Comparison of ENCODE assay signal across 10 mouse cellular contexts in genomic region chr2:152694708-152695107, GRCm38 (mm10). TPM values are rescaled to one million over a fixed set of nuclear protein-coding genes. Genes with fewer than 3 reads are reported as not detected.
A peak's percentile ranks its signal among the peaks of the same experiment; 100 is the strongest.
DNase-seq lines count a peak whose midpoint lies in the region; ATAC-seq lines count a peak whose summit lies in the region.
"Had no signal": no experiment of that assay in that cellular context is flagged by ENCODE, and none has a peak within 500 bp of the region (broad histone marks: within the 10 kb centered on the region; RNA-seq: fewer than 3 reads in every experiment).

No protein-coding gene starts in this region.

- no peak for ATAC-seq in heart, embryonic 12.5 days (ENCODE audit: insufficient number of reproducible peaks, low FRiP score)
- no peak for ATAC-seq in heart, embryonic 14.5 days (ENCODE audit: insufficient number of reproducible peaks, insufficient read depth, low FRiP score, low read depth)
- no peak for ATAC-seq in hindbrain, embryonic 16.5 days
- no peak for ATAC-seq in midbrain, embryonic 14.5 days (ENCODE audit: low FRiP score, low TSS enrichment)

- peak overlapping the region; percentile 54; the same call in 1 of the 2 replicates for H3K9ac ChIP-seq in heart, embryonic 12.5 days
- H3K9ac ChIP-seq in heart, embryonic 14.5 days (ENCODE audit: low read length) = peak overlapping the region; percentile 47; the same call in 1 of the 2 replicates
- no peak overlapping the region for H3K9ac ChIP-seq in hindbrain, embryonic 16.5 days (ENCODE audit: low read depth, low read length)
- no peak overlapping the region for H3K9ac ChIP-seq in midbrain, embryonic 14.5 days (replicated peaks; ENCODE audit: low read length)

- no peaks in the 10 kb centered on the region for H3K9me3 ChIP-seq in heart, embryonic 12.5 days (replicated peaks)
- H3K9me3 ChIP-seq in heart, embryonic 10.5 days = no peaks in the 10 kb centered on the region
- H3K9me3 ChIP-seq in heart, embryonic 14.5 days (ENCODE audit: control insufficient read depth, low read length) = no peaks in the 10 kb centered on the region
- H3K9me3 ChIP-seq in hindbrain, embryonic 16.5 days (ENCODE audit: control insufficient read depth, low read length) = no peaks in the 10 kb centered on the region
- no peaks in the 10 kb centered on the region for H3K9me3 ChIP-seq in midbrain, embryonic 14.5 days (ENCODE audit: control insufficient read depth, low read length)
- H3K9me3 ChIP-seq: limb, embryonic 10.5 days had no signal

- WGBS in heart, embryonic 12.5 days = 62% methylated on average over 7 of the region's 7 CpGs
- WGBS in heart, embryonic 10.5 days = 75% methylated on average over 7 of the region's 7 CpGs
- 54% methylated on average over 7 of the region's 7 CpGs for WGBS in heart, embryonic 14.5 days
- 75% methylated on average over 7 of the region's 7 CpGs for WGBS in hindbrain, embryonic 16.5 days
- WGBS in midbrain, embryonic 14.5 days = 86% methylated on average over 7 of the region's 7 CpGs

- 0 out of 2 replicates have a peak overlapping the region, but pooled peaks have one; percentile 7 for H3K27ac ChIP-seq in heart, embryonic 12.5 days (ENCODE audit: poor library complexity, severe bottlenecking)
- H3K27ac ChIP-seq in heart, embryonic 10.5 days = no peak overlapping the region
- 0 out of 4 replicates have a peak overlapping the region, but pooled peaks of 1 of the 2 experiments have one; percentile 6 for H3K27ac ChIP-seq in heart, embryonic 14.5 days (replicated peaks in 1 of 2; ENCODE audit: control insufficient read depth in 1 of 2, insufficient read depth in 1 of 2, low read depth in 2 of 2, low read length in 2 of 2)
- no peak overlapping the region for H3K27ac ChIP-seq in hindbrain, embryonic 16.5 days (ENCODE audit: low read depth, low read length)
- H3K27ac ChIP-seq in midbrain, embryonic 14.5 days (replicated peaks; ENCODE audit: low read depth, low read length) = no peak overlapping the region
- H3K27ac ChIP-seq: limb, embryonic 10.5 days had no signal

- no peak overlapping the region for H3K4me3 ChIP-seq in heart, embryonic 12.5 days
- H3K4me3 ChIP-seq in heart, embryonic 10.5 days = no peak overlapping the region
- no peak overlapping the region for H3K4me3 ChIP-seq in heart, embryonic 14.5 days (ENCODE audit: control insufficient read depth in 1 of 2, insufficient read depth in 1 of 2, low read depth in 1 of 2, low read length in 2 of 2)
- no peak overlapping the region for H3K4me3 ChIP-seq in hindbrain, embryonic 16.5 days (ENCODE audit: low read length)
- no peak overlapping the region for H3K4me3 ChIP-seq in midbrain, embryonic 14.5 days (replicated peaks; ENCODE audit: low read depth, low read length)
- H3K4me3 ChIP-seq: limb, embryonic 10.5 days had no signal

- no peaks in the 10 kb centered on the region for H3K27me3 ChIP-seq in heart, embryonic 12.5 days (replicated peaks)
- no peaks in the 10 kb centered on the region for H3K27me3 ChIP-seq in heart, embryonic 10.5 days (ENCODE audit: insufficient read depth, poor library complexity, severe bottlenecking)
- H3K27me3 ChIP-seq in heart, embryonic 14.5 days (ENCODE audit: control insufficient read depth, insufficient read depth, low read length) = no peaks in the 10 kb centered on the region
- H3K27me3 ChIP-seq in hindbrain, embryonic 16.5 days (replicated peaks; ENCODE audit: control insufficient read depth, insufficient read depth, low read length) = no peaks in the 10 kb centered on the region
- H3K27me3 ChIP-seq in midbrain, embryonic 14.5 days (ENCODE audit: control insufficient read depth, insufficient read depth, low read length) = no peaks in the 10 kb centered on the region

- peaks cover 22% of the 10 kb centered on the region for H3K4me1 ChIP-seq in heart, embryonic 12.5 days (replicated peaks)
- H3K4me1 ChIP-seq in heart, embryonic 10.5 days = peaks cover 29% of the 10 kb centered on the region
- H3K4me1 ChIP-seq in heart, embryonic 14.5 days (ENCODE audit: control insufficient read depth in 2 of 2, insufficient read depth in 2 of 2, low read length in 2 of 2) = peaks cover 4 to 19% of the 10 kb centered on the region in 2 experiments; a peak in 2 of 4 replicates
- H3K4me1 ChIP-seq in hindbrain, embryonic 16.5 days (ENCODE audit: control insufficient read depth, insufficient read depth, low read depth, low read length) = peaks cover 8% of the 10 kb centered on the region
- H3K4me1 ChIP-seq in midbrain, embryonic 14.5 days (ENCODE audit: control insufficient read depth, insufficient read depth, low read length) = no peaks in the 10 kb centered on the region

- H3K36me3 ChIP-seq in heart, embryonic 12.5 days = peaks cover 59% of the 10 kb centered on the region
- H3K36me3 ChIP-seq in heart, embryonic 10.5 days = peaks cover 52% of the 10 kb centered on the region
- H3K36me3 ChIP-seq in heart, embryonic 14.5 days (ENCODE audit: control insufficient read depth, insufficient read depth, low read length) = peaks cover 70% of the 10 kb centered on the region
- peaks cover 16% of the 10 kb centered on the region for H3K36me3 ChIP-seq in hindbrain, embryonic 16.5 days (ENCODE audit: control insufficient read depth, insufficient read depth, low read length)
- H3K36me3 ChIP-seq in midbrain, embryonic 14.5 days (ENCODE audit: control insufficient read depth, insufficient read depth, low read length) = peaks cover 71% of the 10 kb centered on the region

- no peak overlapping the region for H3K4me2 ChIP-seq in heart, embryonic 12.5 days
- H3K4me2 ChIP-seq in heart, embryonic 14.5 days (ENCODE audit: low read length) = no peak overlapping the region
- no peak overlapping the region for H3K4me2 ChIP-seq in hindbrain, embryonic 16.5 days (ENCODE audit: low read length)
- no peak overlapping the region for H3K4me2 ChIP-seq in midbrain, embryonic 14.5 days (ENCODE audit: low read length)

- no peak for DNase-seq in heart, embryonic 10.5 days (ENCODE audit: low spot score)
- DNase-seq in adrenal gland, adult 8-10 months = peak; percentile 79
- DNase-seq in lung, postnatal 10 days = peak; percentile 86
- DNase-seq in thymus, adult 18-20 months = no peak
- DNase-seq in midbrain, embryonic 14.5 days = no peak
- DNase-seq: thymus, postnatal 4 days had no signal

RNA-seq across cellular contexts. Expression of gene Mcts2, which starts 7.9 kb away (rescaled TPM):
- polyA plus RNA-seq in heart, embryonic 12.5 days (2016; fragmentation: Nextera tagmentation; extraction: Ambion mirVana) = 23.1 and 25.2 TPM in 2 replicates
- 28.0 and 33.2 TPM in 2 replicates for polyA plus RNA-seq in heart, embryonic 10.5 days (2016; fragmentation: Nextera tagmentation; extraction: Ambion mirVana)
- total RNA-seq in adrenal gland, adult 8-10 months (2022) = 10 to 100 TPM; 28.1 to 32.3 (median 29.7) TPM
- polyA plus RNA-seq in heart, embryonic 14.5 days (2014; fragmentation: Nextera tagmentation; extraction: Ambion mirVana) = 20.8 and 25.6 TPM in 2 replicates
- 32.2 and 36.7 TPM in 2 replicates for polyA plus RNA-seq in hindbrain, embryonic 16.5 days (2015; fragmentation: Nextera tagmentation; extraction: Ambion mirVana)
- 39.9 and 41.4 TPM in 2 replicates for polyA plus RNA-seq in midbrain, embryonic 14.5 days (2014; fragmentation: Nextera tagmentation; extraction: Ambion mirVana)

RNA-seq across cellular contexts. Expression of gene H13, which starts 25.4 kb away (rescaled TPM):
- 87.5 and 91.9 TPM in 2 replicates for polyA plus RNA-seq in heart, embryonic 12.5 days (2016; fragmentation: Nextera tagmentation; extraction: Ambion mirVana)
- polyA plus RNA-seq in heart, embryonic 10.5 days (2016; fragmentation: Nextera tagmentation; extraction: Ambion mirVana) = 84.1 and 103 TPM in 2 replicates
- 100 to 1,000 TPM; 162 to 222 (median 201) TPM for total RNA-seq in adrenal gland, adult 8-10 months (2022)
- 70.6 and 74.6 TPM in 2 replicates for polyA plus RNA-seq in heart, embryonic 14.5 days (2014; fragmentation: Nextera tagmentation; extraction: Ambion mirVana)
- polyA plus RNA-seq in hindbrain, embryonic 16.5 days (2015; fragmentation: Nextera tagmentation; extraction: Ambion mirVana) = 172 and 178 TPM in 2 replicates
- 177 and 184 TPM in 2 replicates for polyA plus RNA-seq in midbrain, embryonic 14.5 days (2014; fragmentation: Nextera tagmentation; extraction: Ambion mirVana)

RNA-seq across cellular contexts. Expression of gene Id1, which starts 41.3 kb away (rescaled TPM):
- polyA plus RNA-seq in heart, embryonic 12.5 days (2016; fragmentation: Nextera tagmentation; extraction: Ambion mirVana) = 87.7 and 90.9 TPM in 2 replicates
- polyA plus RNA-seq in heart, embryonic 10.5 days (2016; fragmentation: Nextera tagmentation; extraction: Ambion mirVana) = 92.5 and 124 TPM in 2 replicates
- 10 to 100 TPM; 38.9 to 74.3 (median 55.1) TPM for total RNA-seq in adrenal gland, adult 8-10 months (2022)
- polyA plus RNA-seq in heart, embryonic 14.5 days (2014; fragmentation: Nextera tagmentation; extraction: Ambion mirVana) = 56.8 and 61.1 TPM in 2 replicates
- 56.8 and 68.4 TPM in 2 replicates for polyA plus RNA-seq in hindbrain, embryonic 16.5 days (2015; fragmentation: Nextera tagmentation; extraction: Ambion mirVana)
- 33.5 and 38.8 TPM in 2 replicates for polyA plus RNA-seq in midbrain, embryonic 14.5 days (2014; fragmentation: Nextera tagmentation; extraction: Ambion mirVana)

RNA-seq across cellular contexts. Expression of gene Cox4i2, which starts 59.3 kb away (rescaled TPM):
- polyA plus RNA-seq in heart, embryonic 12.5 days (2016; fragmentation: Nextera tagmentation; extraction: Ambion mirVana) = 18.9 and 20.8 TPM in 2 replicates
- polyA plus RNA-seq in heart, embryonic 10.5 days (2016; fragmentation: Nextera tagmentation; extraction: Ambion mirVana) = 18.8 and 21.1 TPM in 2 replicates
- total RNA-seq in adrenal gland, adult 8-10 months (2022) = 1 to 10 TPM; 1.3 to 4.4 (median 2.7) TPM
- 18.5 and 18.6 TPM in 2 replicates for polyA plus RNA-seq in heart, embryonic 14.5 days (2014; fragmentation: Nextera tagmentation; extraction: Ambion mirVana)
- polyA plus RNA-seq in hindbrain, embryonic 16.5 days (2015; fragmentation: Nextera tagmentation; extraction: Ambion mirVana) = 6.7 and 7.0 TPM in 2 replicates
- 5.4 and 5.6 TPM in 2 replicates for polyA plus RNA-seq in midbrain, embryonic 14.5 days (2014; fragmentation: Nextera tagmentation; extraction: Ambion mirVana)

Comparison
In these comparisons a context has a peak if more than half of its experiments do, and no peak if none do; other contexts are left out.
1. H3K9ac ChIP-seq: peak in heart, embryonic 12.5 days (single experiment) and heart, embryonic 14.5 days (single experiment); none in hindbrain, embryonic 16.5 days (single experiment) and midbrain, embryonic 14.5 days (single experiment).
2. DNase-seq: peak in adrenal gland, adult 8-10 months (single experiment) and lung, postnatal 10 days (single experiment); none in heart, embryonic 10.5 days (single experiment), thymus, adult 18-20 months (0 of 2) and midbrain, embryonic 14.5 days (single experiment).